Mouse (Mus musculus) kidney, adult 18-20 months (tissue): ENCODE results near the gene Ppa1.
"Not testable (repeated sequence)": the region's sequence is repeated elsewhere in the genome, so short reads cannot be mapped to it uniquely, and the experiment has no call there.

Source experiments
- DNase-seq: peaks from one replicate; pipeline ENCODE4 v3.0.0; 2021

Gene Ppa1

DNA sequence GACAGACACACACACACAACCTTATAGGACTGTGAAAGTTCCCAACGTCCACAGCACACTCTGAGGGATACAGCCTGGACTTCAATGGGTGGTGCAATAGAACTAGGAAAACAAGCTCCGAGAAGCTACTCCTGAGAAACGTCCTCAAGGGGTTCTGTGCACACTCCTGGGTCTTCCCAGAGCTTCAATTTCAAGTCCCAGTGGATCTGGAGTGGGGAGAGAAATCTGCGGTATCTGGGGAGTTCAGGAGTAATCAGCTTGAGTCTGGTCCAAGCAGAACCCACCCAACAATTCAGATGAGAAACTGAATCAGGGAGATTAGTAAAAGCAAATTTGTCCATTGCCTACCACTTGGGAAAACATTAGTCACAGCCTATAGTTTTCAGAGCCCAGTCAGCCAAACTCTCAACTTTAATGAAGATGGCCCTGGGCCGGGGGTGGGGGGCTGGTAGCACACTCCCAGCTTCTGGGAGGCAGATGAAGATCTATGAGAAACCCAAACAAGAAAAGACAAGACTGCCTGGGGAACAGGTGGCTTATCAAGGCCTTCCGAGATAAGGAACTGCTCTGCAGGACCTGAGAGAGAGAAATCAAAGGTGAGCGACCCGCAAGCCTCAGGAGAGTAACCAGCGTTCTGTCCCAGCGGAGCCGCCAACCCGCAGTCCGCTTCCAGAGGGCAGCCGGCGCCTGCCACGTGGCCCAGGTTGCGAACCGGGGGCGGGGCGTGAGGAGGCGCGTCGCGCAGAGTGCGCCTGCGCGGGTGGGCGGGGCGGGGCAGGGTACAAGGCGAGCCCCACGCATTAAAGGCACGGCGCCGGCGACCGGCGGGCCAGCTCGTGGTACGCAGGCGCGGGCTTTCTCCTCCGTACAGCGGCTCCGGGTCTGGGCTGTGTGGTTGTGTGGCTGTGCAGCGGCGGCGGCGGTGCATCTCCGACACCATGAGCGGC, at the start of gene Ppa1:
Gene Ppa1, plus strand, starts transcription at position 763 of the 947 bp plus-strand sequence.
- peak; percentile 88 for DNase-seq

DNA sequence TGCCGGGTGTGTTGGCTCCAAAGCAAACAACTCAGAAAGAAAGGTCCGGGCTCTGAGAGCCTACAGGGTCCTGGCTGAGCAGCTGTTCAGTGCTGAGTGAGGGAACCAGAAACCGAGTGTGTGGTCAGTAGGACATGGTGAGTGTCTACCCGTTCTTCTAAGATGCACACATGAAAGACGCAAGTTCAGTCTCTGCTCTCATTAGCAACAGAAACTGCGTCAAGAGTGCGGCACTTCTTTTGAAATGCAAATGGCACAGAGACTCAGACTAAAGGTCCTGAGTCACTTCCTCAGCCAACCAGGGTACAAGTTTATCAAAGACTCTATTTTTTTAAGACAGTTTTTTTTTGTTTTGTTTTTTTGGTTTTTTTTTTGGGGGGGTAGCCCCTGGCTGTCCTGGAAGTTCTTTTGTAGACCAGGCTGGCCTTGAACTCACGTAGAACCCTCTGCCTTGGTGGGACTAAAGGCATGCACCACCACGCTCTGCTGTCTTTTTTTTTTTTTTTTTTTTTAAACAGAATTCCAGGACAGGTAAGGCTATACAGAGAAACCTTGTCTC, 48.7 kb upstream of the Ppa1 start:
- DNase-seq, result no peak

DNA sequence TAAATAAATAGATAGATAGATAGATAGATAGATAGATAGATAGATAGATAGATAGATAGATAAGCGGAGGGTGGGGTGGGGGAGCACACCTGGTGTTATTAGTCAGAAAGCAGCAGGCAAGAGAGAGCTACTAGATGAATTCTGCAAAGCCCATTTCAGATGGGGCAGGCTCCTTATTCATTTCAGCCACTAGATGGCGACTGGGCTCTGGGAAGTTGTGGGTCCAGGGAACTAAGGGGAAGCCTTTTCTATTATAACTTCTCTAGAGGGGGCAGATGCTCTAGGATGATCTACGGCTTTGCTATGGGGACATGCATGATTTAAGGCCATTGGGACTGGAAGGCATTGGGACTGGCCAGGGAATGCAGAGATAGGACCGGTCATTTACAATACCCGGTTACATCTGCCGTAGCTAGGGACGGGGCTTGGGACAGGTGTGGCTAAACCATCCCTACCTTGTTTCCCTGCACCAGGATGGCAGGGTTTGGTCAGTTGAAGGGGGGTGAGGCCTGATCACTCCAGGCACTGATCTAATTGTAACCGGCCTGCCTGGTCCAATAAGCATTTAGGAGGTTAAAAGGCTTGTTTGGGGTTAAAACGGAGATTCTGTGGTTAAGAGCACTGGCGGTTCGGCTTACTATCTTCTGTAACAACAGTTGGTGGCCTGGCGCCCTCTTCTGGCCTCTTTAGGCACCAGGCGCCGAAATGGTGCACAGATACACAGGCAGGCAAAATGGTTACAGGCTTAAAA, 45.9 kb upstream of the Ppa1 start:
- DNase-seq, result peak; percentile 60

DNA sequence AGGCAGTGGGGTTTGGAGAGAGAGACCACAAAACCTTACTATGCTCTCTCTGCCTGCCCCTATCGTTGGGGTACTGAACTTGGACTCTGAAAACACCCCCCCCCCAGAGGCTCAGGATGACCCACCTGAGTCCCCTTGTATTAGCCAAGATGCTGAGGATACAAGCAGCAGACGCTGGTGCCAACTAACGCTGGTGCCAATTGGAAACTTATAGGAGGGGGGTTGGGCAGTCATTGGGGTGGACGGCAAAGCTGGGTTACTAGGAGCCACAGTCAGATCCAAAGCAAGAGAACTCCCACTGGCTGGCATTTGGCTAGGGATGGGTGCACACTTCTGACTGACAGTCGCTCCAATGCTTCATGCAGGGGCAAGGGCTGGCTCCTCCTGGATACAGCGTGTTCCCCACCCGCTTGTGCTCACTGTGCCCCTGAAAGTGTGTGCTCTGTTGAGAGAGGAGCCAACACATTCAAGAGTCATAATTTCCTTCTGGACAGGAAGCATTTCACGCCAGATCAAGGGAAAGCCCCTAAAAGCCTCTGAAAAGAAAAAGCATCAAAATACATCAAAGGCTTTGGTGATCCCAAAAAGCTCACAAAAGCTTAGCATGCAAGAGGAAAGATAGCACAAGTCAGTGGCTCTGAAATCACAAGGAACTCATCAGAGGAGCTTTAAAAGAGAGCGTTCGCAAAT, 43.8 kb upstream of the Ppa1 start:
- no peak for DNase-seq

DNA sequence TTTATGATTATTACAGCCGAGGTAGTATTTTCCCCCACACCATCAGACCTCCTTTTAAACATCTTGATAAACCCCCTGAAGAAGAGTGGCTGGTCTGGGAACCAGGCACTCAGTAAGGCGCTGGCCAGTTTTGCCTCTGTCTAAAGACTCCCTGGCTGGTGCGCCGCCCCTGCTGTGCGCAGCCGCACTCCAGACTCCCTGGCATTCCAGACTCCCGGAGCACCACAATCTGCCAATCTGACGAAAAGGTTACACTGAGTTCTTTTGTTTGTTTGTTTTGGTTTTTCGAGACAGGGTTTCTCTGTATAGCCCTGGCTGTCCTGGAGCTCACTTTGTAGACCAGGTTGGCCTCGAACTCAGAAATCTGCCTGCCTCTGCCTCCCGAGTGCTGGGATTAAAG, 43.0 kb upstream of the Ppa1 start:
- DNase-seq, result not testable (repeated sequence)

DNA sequence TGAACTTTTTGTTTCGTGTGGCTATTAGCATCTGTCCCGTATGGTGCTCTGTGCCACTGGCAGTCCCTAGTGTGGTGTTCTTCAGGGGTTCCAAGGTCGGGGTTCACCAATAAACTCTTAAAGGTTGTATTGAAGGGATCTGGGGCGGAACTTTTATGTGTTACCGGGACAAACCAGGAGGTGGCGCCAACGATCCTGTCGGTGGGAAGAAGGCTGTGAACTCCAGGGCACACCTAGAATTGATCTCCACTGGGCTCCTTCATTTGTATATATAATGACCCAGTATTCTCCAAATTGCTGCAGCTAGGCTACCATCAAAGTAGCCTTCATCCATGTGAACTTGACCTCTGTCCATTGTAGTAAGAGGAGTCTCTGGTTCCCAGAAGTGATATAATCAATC, 42.5 kb upstream of the Ppa1 start:
- peak; percentile 66 for DNase-seq

DNA sequence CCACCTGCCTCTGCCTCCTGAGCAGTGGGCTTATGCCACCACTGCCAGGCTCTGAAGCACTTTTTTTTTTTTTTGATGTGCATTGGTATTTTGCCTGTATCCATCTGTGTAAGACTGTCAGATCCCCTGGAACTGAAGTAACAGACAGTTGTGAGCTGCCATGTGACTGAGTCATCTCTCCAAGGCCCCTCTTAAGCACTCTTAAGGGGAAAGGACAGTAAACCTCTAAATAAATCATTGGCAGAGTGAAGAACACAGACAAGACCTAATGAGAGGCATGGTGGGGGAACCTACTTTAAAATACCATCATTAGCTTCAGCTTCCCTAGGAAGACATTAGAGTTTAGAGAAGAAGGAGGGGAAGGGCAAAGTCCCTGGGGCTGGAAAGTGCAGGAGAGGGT, 40.1 kb upstream of the Ppa1 start:
- no peak for DNase-seq

DNA sequence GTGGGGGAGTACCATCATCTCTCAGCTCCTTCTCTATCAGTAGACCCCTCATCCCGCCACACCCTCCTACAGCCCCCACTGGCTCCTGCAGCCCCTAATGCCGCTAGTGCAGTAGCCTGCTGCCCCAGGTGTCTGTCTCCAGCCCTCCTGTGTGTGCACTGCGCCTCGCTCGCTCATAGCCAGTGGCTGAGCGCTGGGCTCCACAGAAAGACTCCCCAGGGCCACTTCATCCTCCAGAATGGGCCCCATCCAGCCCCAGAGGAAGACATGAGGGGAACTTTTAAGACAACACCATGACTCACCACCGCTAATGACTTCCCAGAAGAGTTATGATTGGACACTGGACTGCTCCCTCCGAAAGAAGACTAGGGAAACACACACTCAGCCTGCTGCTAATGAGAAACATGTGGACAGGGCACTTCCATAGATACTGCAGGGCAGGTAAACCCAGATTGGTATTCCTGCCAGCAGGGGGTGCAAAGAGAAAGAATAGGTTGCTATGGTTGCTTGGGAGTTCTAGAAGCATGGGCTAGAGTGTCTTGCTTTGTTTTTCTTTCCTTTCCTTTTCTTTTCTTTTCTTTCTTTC, 37.6 kb upstream of the Ppa1 start:
- DNase-seq, result peak; percentile 32

DNA sequence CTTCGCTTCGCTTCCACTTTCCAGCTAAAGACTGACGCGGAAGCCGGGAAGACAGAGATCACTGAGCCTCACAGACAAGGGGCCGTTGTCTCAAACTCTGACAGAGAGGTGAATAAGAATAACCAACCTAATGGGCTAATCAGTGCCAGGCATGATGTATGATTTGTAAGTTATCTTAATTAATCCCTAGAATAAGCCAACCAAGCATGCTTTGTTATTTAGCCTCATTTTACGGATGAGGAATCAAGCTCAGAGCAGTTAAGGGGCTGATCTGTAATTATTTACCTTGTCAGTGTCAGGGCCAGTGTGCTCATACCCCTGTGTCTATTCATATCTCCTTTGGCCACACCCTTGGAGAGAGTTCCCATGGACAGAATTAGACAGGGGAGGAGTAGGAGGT, 34.0 kb upstream of the Ppa1 start:
- DNase-seq, result no peak

DNA sequence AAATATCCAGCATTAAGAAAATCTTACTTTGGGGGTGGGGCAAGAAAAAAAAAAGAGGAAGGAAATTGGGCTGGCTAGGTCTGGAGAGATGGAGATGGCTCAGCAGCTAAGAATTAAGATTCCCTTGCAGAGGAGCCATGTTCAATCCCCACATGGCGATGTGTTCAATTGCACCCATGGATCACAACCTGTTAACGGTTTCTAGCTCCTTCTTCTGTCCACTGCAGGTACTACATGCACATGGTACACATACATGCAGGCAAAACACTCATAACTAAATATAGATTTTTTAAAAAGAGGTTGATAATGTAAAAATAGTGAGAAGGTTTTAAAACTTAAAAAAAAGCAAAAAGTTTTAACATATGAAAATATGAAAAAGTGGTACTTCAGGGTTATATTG, 29.8 kb upstream of the Ppa1 start:
- DNase-seq, result no peak

DNA sequence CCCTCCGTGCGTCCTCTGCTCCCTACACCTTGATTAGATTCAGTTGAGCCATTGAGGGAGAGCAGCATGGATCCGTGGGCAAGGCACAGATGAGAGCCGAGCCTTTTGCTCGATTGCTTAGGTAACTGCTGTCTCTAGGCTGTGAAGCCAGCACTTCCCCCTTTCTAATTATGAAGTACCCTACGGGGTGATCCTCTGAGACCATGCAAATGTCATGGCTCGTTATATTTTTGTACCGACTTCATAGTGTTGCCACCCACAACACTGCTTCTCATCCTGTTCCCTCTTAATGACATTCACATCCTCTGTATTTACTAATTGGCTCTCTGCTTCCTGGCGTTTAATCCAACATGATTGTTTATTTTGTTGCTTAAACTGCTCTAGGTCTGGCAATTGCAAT, 26.7 kb upstream of the Ppa1 start:
- no peak for DNase-seq

DNA sequence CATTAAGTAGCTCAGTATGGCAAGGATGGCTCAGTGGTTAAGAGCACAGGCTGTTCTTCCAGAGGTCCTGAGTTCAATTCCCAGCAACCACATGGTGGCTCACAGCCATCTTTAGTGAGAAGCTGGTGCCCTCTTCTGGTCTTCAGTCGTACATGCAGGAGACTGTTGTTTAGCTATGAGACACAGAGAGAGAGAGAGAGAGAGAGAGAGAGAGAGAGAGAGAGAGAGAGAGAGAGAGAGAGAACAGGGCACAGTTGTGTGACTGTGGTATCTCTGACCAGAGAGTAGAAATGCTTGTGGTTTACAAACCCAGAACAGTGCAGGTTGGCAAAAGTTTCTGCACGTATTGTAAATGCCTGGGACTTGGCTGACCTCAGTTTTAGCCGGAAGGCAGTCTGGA, 24.5 kb upstream of the Ppa1 start:
- not testable (repeated sequence) for DNase-seq

DNA sequence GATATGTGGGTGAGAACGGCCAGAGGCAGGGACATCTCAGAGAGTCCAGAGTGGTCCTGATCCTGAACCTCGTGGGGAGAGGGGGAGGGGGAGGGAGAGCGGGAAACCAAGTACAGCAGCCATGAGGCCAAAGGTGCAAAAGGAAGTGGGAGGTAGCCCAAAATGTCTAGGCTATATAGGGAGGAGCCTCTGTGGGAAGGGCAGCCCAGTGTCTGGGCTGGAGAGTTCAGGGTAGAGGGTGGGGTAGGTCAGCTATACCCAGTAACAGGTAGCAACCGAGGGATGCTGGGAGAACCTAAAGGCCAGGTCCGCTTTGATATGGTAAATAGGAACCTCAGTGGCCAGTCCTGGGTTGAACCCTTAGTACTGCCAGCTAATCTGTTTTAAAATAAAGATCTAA, 23.6 kb upstream of the Ppa1 start:
- no peak for DNase-seq

DNA sequence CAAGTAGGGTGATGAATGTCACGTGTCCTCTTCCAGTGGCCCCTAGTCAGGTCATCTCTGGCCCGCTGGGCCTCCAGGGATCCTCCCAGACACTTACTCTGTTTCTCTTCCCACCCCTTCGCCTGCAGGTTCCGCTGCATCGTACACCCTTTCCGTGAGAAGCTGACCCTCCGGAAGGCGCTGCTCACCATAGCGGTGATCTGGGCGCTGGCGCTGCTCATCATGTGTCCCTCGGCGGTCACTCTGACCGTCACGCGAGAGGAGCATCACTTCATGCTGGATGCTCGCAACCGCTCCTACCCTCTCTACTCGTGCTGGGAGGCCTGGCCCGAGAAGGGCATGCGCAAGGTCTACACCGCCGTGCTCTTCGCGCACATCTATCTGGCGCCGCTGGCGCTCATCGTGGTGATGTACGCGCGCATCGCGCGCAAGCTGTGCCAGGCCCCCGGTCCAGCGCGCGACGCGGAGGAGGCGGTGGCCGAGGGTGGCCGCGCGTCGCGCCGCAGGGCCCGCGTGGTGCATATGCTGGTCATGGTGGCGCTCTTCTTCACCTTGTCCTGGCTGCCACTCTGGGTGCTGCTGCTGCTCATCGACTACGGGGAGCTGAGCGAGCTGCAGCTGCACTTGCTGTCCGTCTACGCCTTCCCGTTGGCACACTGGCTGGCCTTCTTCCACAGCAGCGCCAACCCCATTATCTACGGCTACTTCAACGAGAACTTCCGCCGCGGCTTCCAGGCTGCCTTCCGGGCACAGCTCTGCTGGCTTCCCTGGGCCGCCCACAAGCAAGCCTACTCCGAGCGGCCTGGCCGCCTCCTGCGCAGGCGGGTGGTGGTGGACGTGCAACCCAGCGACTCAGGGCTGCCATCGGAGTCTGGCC, 22.7 kb upstream of the Ppa1 start:
- no peak for DNase-seq

DNA sequence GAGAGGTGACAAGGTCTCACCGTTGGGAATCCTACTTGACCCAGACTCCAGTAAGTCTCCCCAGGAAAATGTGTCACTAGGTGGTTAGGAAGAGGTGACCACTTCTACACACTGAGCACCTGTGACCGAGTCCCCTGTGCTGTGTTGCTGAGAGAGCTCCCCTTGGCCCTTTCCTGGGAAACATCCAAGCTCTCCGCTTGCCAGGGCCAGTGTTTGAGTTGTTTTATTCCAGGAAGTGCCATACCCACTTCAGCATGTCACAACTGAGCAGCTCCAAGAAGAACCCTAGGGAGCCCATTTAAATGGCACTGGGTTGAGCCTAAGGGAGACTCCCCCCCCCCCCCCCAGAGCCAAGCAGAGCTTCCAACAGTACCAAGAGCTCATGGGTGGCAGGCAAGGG, 21.8 kb upstream of the Ppa1 start:
- no peak for DNase-seq

DNA sequence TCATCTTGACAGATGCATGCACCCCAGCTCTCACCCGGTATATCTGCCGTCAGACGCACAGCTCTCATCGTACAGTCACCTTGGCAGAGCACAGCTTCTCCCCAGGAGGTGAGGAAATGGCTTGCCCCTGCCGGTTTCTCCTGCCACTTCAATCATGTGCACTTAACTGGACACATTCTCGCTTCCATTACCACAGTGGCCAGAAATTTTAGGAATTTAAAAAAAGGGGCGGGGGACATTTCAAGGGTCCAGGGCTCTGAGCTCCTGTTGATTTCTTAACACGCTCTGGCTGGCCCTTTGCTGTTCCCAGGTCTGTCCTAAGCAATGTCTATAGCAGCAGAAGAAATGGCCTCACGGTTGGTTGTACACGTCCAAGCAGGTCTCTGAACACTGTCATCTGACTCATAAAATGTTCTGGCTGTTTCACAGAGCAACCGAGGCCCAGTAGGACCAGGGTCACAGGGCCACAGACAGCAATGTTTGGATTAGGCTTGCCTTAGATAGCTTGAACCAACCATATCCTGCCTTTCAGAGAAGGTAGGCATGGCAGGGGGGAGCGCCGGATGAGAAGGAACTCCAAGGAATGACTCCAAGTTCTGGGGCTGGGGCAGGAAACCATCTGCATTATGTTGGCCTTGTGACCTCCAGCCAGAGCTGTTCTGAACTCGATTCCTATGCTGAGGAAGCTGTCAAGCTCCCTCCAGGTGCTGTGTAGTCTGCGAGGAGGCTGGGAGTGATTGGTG, 21.0 kb upstream of the Ppa1 start:
- DNase-seq, result no peak

DNA sequence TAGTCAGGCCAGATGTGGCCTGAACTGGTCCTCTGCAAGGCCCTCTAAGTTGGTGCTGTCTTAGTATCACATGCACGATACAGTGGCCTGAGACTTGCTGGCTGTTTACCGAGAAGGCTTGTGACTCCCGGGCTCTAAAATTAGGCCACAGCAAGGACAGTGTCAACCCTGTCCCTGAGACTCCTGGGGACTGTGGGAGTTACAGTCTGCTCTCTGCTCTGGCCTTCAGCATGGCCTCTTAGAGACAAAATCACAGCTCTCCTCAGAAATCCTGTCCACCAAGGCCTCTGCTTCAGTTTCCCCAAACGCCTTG, 20.5 kb upstream of the Ppa1 start:
- DNase-seq, result no peak

DNA sequence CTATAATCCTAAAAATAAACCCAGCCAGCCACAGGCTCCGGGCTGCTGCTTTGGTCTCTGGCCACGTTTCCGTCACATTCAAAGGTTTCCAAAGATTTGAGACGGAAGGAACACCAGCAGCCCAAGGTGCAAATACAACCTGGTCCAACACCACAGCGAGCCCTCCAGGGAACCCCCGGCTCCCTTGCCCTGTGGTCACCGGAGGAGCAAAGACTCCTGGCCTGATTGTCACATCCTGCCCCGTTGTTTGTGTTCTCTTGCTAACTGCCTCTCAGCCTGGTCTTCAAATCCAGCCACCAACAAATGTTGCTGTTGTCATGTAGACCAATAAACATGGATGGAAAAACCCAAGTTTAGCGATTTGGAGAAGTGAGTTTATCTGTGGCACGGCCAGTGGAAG, 15.9 kb upstream of the Ppa1 start:
- DNase-seq, result no peak

DNA sequence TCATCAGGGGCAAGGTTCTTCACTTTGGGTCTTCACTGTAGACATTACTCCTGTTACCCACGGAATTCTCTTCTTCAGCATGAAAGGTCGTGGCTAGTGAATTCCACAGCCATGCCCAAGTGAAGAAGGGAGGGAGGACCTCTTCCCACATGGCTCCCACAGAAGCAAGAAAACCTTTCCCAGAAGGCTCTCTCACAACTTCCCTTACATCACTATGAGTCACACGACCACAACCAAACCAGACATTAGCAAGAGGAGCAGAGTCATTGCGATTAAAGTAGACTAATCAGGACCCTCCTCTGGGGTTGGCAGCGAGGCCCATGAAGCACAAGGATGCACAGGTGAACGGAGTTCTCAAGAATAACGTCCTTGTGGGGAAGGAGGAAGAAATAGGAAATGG, 11.3 kb upstream of the Ppa1 start:
- no peak for DNase-seq

DNA sequence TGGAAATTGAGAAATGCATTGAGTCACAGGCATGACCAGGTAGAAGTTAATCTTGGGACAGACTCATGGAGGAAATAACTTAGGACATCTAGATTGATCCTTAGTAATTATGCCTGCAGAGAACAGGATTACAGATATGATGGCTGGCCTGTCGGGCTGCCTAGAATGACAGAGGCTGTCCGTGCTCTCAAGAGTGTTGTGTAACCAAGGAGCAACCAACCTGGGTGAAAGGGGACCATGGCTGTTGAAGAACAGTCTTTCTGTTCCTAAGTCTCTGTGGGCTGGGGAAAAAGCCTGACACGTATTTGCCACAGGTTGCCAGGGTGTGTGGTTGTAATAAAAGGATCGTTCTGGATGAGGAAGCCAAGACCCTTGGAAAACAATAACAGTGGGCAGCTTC, 8.0 kb upstream of the Ppa1 start:
- DNase-seq, result no peak

DNA sequence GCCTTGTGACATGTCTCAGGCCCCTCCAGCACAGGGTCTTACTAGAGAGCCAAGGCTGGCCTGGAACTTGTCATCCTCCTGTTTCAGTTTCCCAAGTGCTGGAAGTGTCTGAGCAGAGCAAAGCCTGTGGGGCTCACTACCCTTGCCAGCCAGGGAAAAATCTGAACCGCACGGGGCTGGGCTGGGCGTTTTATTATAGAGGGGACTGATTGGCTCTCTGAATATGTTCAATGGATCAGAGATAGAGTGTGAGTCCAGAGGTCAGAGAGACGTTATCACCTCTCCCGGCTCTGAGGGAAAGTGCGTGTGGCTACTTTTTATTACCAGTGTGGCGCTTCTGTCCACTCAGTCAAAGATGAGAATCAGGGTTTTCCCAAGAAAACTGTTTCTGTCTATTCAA, 1.8 kb upstream of the Ppa1 start:
- DNase-seq, result no peak
